Mouse (Mus musculus) heart, postnatal 0 days (tissue): ENCODE data around the gene AW011738.
A peak's percentile ranks its signal among the peaks of the same experiment; 100 is the strongest.

Experiments
- CTCF ChIP-seq: IDR thresholded peaks from 2 replicates; pipeline ENCODE4 v1.5.1; 2016; ENCODE audit warnings: antibody characterized with exemption, control low read depth, low read depth
- EP300 ChIP-seq: IDR thresholded peaks from 2 replicates; pipeline ENCODE4 v1.6.1; 2016; ENCODE audit warnings: antibody characterized with exemption, low read depth

DNA sequence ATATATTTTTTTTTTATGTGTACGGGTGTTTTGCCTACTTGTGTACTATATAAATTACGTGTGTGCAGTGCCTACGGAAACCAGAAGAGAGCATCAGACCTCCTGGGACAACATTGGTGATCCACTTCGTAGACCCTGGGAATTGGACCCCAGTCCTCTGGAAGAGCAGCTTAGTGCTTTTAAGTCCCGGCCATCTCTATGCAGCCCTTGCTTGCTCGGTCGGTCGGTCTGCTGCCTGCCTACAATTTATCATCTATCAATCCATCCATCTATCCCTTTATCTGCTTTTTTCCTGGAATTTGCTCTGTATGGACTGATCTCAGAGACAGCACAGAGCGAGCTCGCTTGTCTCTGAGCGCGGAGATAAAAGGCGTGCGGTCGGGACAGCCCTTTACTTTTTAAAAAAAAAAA lies 32.3 kb downstream of the AW011738 start:
- TF ChIP-seq CTCF, result 0 out of 2 replicates have a peak, but pooled peaks have one; percentile 15
- TF ChIP-seq EP300, result no peak
